Mouse (Mus musculus) hindlimb bud, embryonic 11.5 days (tissue): ENCODE results near the gene Gm18596.
"Not testable (repeated sequence)": the region's sequence is repeated elsewhere in the genome, so short reads cannot be mapped to it uniquely, and the experiment has no call there.

Source experiments
- DNase-seq: peaks from one replicate; pipeline ENCODE4 v3.0.0-alpha.2; 2012; ENCODE audit warnings: low read depth, low spot score; ENCODE audit errors: extremely low spot score

Gene Gm18596

DNA sequence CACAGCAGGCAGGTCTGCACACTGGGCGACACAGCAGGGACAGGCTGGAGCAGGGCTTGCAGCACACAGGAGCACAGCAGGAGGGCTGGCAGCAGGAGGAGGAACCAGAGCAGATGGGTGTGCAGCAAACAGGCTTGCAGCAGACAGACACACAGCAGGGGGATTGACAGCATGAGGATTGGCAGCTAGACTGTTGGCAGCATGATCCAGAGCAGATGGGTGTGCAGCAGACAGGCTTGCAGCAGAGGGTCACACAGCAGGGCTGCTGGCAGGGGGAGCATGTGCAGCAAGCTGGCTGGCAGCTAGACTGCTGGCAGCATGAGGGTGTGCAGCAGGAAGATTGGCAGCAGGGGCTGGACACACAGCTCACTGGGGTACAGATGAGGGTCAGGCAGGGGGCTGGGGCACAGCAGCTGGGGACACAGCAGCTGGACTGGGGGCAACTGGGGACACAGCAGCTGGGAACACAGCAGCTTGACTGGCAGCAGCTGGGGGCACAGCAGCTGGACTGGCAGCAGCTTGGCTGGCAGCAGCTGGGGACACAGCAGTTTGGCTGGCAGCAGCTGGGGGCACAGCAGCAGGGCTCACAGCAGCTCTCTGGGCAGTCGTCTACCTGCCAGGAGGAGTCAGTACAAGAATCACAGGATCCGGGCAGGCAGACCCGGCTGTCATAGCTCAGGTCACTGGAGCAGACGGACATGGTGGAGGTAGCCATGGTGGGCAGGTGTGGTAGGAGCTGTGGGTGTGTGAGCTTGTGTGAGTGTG is at the start of gene Gm18596:
Gm18596 (minus strand) TSS at position 715 of the 765 bp plus-strand sequence.
- not testable (repeated sequence) for DNase-seq

DNA sequence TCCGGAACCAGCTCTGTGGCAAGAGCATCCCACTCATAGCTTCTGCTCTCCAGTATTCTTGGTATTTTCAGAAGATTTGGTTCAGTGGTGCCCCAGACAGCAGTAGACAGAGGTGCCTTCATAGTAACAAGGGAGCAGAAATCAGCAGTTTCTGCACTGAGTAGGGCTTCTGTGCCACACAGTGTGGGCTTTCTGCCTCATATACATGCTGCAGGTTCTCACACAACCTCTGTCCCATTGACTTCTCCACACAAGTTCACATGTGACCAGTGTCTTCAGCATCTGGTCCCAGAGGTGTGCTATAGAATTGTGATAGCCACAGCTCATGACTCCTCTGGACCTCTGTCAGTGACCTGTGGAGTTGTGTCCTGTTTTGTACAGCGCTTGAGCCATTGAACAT is 46.2 kb upstream of the Gm18596 start:
- no peak for DNase-seq

DNA sequence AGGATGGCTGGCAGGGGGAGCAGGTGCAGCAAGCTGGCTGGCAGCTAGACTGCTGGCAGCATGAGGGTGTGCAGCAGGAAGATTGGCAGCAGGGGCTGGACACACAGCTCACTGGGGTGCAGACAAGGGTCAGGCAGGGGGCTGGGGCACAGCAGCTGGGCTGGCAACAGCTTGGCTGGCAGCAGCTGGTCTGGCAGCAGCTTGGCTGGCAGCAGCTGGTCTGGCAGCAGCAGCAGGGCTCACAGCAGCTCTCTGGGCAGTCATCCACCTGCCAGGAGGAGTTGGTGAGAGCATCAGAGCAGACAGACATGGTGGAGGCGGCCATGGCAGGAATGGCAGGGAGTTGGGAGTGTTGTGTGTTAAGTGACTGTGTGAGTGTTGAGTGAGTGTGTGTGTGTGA is 45.4 kb upstream of the Gm18596 start, which contains the start of gene Gm7137:
Gm7137 (minus strand) TSS at position 325 of the 400 bp plus-strand sequence.
- not testable (repeated sequence) for DNase-seq

DNA sequence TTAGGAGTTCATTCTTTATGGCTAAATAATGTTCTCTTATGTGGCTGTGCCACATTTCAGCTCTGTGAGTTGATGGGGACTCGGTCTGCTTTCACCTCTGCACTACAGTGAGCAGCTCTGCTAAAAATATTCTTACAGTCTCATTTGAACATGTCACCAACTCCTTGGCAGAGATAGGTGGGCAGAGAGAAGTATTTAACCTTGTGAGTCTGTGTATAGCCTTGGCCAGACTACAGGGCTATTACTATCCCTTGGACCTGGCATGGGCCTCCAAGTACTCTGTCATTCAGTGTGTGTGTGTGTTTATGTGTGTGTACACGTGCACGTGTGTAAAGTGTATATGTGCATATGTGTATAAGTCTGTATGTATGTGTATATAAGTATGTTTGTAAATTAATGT is 41.0 kb upstream of the Gm18596 start:
- DNase-seq = not testable (repeated sequence)

DNA sequence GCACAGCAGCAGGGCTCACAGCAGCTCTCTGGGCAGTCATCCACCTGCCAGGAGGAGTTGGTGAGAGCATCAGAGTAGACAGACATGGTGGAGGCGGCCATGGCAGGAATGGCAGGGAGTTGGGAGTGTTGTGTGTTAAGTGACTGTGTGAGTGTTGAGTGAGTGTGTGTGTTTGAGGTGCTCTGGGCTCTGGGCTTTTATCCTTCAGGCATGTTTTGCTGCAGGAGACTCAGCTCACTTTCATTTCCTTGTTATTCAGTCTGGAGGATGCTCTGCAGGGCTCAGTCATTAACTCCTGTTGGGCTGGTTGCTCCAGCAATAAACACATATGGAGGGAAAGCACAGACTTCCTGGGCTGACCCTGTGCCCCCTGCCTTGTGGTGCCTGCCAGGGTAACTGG is 40.0 kb upstream of the Gm18596 start, which contains the start of gene Gm3250:
Gm3250 (minus strand) TSS at position 101 of the 400 bp plus-strand sequence.
- DNase-seq = not testable (repeated sequence)

DNA sequence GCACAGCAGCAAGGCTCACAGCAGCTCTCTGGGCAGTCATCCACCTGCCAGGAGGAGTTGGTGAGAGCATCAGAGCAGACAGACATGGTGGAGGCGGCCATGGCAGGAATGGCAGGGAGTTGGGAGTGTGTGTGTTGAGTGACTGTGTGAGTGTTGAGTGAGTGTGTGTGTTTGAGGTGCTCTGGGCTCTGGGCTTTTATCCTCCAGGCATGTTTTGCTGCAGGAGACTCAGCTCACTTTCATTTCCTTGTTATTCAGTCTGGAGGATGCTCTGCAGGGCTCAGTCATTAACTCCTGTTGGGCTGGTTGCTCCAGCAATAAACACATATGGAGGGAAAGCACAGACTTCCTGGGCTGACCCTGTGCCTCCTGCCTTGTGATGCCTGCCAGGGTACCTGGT is 34.4 kb upstream of the Gm18596 start, which contains the start of gene Gm7138:
Gm7138 (minus strand) TSS at position 101 of the 400 bp plus-strand sequence.
- not testable (repeated sequence) for DNase-seq

DNA sequence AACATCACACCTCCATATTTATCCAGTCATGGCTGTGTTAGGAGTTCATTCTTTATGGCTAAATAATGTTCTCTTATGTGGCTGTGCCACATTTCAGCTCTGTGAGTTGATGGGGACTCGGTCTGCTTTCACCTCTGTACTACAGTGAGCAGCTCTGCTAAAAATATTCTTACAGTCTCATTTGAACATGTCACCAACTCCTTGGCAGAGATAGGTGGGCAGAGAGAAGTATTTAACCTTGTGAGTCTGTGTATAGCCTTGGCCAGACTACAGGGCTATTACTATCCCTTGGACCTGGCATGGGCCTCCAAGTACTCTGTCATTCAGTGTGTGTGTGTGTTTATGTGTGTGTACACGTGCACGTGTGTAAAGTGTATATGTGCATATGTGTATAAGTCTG is 29.7 kb upstream of the Gm18596 start:
- not testable (repeated sequence) for DNase-seq

DNA sequence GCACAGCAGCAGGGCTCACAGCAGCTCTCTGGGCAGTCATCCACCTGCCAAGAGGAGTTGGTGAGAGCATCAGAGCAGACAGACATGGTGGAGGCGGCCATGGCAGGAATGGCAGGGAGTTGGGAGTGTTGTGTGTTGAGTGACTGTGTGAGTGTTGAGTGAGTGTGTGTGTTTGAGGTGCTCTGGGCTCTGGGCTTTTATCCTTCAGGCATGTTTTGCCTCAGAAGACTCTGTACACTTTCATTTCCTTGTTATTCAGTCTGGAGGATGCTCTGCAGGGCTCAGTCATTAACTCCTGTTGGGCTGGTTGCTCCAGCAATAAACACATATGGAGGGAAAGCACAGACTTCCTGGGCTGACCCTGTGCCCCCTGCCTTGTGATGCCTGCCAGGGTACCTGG is 28.8 kb upstream of the Gm18596 start, which contains the start of gene Gm3238:
Gm3238 (minus strand) TSS at position 101 of the 400 bp plus-strand sequence.
- DNase-seq = not testable (repeated sequence)

DNA sequence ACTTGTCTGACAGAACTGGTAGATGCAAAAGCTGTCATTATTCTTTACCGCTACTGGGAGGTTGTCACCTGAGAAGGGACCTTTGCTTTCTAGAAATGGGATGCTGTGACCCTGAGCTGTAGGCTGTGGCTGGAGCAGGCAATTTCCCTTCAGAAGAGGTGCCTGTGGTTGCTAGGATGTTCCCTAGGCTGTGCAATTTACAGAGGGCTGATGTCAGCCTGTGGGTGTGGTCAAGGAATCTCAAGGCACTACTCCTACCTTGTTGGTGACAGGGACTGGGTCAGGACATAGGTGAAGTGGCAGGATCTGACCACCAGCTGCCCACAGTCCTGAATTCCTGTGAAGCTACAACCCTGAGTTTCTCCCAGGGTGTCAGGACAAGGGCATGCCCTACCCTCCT is 27.3 kb upstream of the Gm18596 start:
- DNase-seq = no peak

DNA sequence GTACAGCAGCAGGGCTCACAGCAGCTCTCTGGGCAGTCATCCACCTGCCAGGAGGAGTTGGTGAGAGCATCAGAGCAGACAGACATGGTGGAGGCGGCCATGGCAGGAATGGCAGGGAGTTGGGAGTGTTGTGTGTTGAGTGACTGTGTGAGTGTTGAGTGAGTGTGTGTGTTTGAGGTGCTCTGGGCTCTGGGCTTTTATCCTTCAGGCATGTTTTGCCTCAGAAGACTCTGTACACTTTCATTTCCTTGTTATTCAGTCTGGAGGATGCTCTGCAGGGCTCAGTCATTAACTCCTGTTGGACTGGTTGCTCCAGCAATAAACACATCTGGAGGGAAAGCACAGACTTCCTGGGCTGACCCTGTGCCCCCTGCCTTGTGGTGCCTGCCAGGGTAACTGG is 17.1 kb upstream of the Gm18596 start, which contains the start of gene Gm3233:
Gm3233 (minus strand) TSS at position 101 of the 400 bp plus-strand sequence.
- DNase-seq = not testable (repeated sequence)

DNA sequence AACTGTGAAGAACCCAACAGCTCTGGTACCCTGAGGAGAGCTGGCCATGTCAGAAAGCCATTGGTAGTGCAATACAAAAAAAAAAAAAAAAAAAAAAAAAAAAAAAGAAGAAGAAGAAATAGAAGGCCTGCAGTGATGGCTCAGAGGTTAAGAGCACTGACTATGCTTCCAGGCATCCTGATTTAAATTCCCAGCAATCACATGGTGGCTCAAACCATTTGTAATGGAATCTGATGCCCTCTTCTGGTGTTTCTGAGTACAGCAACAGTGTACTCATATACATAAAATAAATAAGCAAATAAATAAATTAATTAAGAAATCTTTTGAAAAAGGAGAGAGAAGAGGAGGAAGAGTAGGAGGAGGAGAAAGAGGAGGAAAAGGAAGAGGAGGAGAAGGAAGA is 11.0 kb upstream of the Gm18596 start:
- DNase-seq = no peak

DNA sequence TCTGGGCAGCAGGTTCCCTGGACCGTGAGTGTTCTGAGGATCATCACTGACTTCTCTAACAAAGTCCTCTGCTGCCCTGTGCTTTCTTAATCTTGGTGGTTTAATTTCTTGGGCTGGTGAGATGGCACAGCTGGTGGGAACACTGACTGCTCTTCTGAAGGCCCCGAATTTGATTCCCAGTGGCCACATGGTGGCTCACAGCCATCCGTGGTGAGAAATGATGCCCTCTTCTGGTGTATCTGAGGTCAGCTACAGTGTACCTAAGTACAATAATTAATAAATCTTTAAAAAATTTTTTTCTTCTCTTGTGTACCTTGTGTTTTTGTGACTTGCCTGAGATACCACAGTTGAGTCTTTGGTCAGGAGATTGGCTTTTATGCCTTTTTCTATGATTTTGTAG is 9.9 kb upstream of the Gm18596 start:
- DNase-seq = not testable (repeated sequence)

DNA sequence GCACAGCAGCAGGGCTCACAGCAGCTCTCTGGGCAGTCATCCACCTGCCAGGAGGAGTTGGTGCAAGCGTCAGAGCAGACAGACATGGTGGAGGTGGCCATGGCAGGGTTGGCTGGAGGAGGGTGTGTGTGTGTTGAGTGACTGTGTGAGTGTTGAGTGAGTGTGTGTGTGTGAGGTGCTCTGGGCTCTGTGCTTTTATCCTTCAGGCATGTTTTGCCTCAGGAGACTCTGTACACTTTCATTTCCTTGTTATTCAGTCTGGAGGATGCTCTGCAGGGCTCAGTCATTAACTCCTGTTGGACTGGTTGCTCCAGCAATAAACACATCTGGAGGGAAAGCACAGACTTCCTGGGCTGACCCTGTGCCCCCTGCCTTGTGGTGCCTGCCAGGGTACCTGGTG is 8.8 kb upstream of the Gm18596 start, which contains the start of gene Gm9736:
Gm9736 (minus strand) TSS at position 101 of the 400 bp plus-strand sequence.
- DNase-seq = not testable (repeated sequence)

DNA sequence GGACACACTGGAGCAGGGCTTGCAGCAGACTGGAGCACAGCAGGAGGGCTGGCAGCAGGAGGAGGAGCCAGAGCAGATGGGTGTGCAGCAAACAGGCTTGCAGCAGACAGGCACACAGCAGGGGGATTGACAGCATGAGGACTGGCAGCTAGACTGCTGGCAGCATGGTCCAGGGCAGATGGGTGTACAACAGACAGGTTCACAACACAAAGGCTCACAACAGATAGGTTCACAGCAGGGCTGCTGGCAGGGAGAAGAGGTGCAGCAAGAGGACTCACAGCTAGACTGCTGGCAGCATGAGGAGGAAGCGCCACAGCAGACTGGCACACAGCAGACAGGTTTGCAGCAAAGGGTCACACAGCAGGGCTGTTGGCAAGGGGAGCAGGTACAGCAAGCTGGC is 8.2 kb upstream of the Gm18596 start:
- not testable (repeated sequence) for DNase-seq

DNA sequence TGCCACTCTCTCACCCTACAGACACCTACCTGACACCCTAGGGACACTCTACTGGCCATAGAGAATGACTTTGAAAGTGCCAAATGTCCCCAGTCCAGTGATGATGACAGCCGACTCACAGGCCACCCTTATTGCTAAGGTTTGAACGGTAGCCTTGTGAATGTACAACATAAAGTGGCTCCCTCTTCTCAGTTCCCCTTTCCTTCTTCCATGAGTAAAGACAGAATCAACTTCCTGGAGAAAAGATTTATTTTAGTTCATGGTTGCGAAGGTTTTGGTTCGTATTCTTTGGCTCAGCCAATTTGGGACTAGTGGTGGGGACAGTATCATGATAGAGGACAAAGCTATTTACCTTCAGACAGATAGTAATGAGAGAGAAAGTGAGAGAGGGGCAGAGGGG is 3.5 kb downstream of the Gm18596 start:
- no peak for DNase-seq

DNA sequence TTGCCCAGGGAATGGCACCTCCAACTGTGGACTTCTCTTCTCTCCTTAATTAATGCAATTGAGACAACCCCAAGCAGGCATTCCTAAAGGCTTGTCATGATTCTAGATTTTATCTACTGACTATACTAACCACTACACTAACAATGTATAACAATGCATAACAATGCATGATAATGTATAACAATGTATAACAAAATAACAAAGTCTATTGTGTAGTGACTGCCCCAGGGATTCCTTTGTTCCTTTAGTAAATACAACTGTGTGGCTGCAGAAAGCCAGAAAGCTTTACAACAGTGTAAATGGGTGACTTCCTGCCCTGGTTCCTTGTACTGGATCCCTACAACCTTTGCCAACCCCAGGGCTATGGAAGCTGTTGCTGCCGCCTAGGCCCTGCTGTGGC is 6.5 kb downstream of the Gm18596 start:
- no peak for DNase-seq

DNA sequence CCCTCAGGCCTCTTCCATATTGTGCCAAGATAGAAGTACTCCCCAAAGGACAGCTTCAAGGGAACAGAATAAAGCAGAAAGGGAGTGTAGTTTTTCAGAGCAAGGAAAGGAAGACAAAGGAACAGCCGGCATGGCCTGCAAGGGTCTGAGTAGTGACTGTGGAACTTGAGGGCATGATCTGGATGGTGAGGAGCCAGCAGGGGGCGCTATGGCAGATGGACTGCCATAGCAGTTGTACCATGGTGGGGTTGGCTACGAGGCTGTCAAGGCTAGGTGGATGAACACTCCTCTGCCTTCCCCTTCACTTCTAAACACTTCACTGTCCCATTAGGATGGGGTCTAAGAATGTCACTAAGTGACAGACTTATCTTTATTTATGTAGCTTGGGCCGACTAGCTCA is 13.2 kb downstream of the Gm18596 start:
- DNase-seq = no peak

DNA sequence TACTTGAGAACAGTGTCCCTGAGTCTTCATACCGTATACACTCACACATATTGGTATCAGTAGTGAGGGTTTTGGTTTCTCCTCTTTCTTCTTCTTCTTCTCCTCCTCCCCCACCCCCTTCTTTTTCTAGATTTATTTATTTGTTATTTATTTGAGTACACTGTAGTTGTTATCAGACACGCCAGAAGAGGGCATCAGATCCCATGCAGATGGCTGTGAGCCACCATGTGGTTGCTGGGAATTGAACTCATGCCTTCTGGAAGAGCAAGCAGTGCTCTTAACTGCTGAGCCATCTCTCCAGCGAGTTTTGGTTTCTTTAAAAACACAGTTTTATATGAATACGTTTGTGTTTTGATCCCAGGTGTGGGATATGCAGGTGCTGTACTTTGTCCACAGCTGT is 14.2 kb downstream of the Gm18596 start:
- no peak for DNase-seq

DNA sequence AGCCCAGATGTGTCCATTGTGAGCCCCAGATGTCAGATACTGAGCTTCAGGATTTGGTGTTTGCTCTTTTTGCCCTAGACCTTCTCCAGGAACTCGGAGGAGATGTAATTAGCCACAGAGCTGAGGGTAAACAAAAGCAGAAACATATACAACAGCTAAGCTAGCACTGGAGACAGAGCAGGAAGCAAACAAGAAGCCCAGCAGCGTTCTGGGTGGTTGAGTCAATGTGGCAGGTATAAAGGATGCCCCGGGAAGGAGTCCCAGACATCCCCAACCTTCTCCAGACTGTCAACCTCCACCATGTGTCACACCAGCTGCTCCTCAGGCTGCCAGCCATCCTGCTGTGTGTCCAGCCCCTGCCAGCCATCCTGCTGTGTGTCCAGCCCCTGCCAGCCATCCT is 16.3 kb downstream of the Gm18596 start, which contains the start of gene Gm10100:
Gm10100 (plus strand) TSS at position 301 of the 400 bp plus-strand sequence.
- DNase-seq = no peak

DNA sequence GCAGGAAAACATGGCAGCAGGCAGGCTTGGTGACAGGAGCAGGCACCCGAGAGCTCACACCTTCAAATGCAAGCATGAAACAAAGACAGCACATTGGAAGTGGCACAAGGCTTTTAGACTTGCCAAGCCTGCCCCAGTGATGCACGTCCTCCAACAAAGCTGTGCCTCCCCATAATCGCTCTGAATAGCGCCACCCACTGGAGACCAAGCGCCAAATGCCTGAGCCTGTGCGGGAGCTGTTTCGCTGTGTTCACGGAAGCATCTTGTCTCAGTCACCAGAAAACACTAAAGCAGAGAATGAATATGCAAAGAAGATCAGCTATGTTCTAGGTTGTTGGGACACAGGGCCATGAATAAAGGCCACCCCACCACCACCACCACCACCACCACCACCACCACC is 17.6 kb downstream of the Gm18596 start:
- DNase-seq = no peak

DNA sequence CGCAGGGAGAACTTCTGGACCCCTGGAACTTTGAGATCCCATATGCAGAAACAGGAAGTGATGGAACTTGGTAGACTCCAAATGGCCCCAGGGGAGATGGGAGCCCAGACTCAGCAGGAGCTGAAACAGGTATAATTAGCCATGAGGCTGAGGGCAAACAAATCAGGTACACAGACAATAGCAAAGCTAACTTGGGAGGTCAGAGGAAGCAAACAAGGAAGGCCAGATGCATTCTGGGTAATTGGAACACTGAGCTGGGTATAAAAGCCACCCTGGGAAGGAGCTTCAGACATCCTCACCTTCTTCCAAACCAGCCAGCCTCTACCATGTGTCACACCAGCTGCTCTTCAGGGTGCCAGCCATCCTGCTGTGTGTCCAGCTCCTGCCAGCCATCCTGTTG is 22.1 kb downstream of the Gm18596 start, which contains the start of gene Krtap12-1:
Krtap12-1 (plus strand) TSS at position 301 of the 400 bp plus-strand sequence.
- DNase-seq = not testable (repeated sequence)

DNA sequence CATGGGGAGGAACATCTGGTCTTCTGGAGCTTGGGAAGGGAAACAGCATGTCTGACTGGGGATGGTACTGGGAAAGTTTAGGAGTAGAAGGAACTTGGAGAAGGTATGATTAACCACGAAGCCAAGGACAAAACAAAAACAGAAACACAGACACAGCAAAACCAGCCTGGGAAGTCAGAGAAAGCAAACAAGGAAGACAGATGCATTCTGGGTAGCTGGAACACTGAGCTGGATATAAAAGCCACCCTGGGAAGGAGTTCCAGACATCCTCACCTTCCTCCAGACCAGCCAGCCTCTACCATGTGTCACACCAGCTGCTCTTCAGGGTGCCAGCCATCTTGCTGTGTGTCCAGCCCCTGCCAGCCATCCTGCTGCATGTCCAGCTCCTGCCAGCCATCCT is 26.9 kb downstream of the Gm18596 start, which contains the start of gene Gm10142:
Gm10142 (plus strand) TSS at position 301 of the 400 bp plus-strand sequence.
- no peak for DNase-seq
